In the genomic region with DNA sequence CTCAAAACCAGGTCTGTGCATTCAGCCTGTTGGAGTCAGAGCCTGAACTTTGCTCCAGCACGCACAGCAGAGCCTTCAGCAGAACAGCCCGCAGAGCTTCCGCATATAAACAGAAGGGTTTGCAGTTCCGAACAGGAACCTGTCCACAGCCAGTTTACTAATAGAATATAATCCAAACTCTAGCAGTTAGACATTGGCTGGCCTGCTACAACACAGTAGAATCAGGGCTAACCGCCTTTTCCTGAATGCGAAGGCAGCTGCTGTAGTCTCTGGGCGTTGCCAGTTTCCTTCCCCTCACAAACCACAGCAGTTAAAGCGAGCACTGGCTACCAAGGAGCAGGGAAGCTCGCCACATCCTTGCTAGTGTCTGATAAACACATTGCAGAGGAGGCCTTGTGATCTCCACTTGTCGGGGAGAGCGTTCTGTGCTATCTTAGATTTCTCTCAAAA, we compare ENCODE assay signal across 9 mouse cellular contexts. TPM values are rescaled to one million over a fixed set of nuclear protein-coding genes. Genes with fewer than 3 reads are reported as not detected.
A peak's percentile ranks its signal among the peaks of the same experiment; 100 is the strongest.
DNase-seq lines count a peak whose midpoint lies in the region; ATAC-seq and TF ChIP-seq lines count a peak whose summit lies in the region.
"Had no signal": no experiment of that assay in that cellular context is flagged by ENCODE, and none has a peak within 500 bp of the region (broad histone marks: within the 10 kb centered on the region; RNA-seq: fewer than 3 reads in every experiment).

No protein-coding gene starts in this region.

- WGBS in heart, embryonic 15.5 days = 57% methylated on average over 11 of the region's 11 CpGs
- 60% methylated on average over 11 of the region's 11 CpGs for WGBS in lung, embryonic 14.5 days
- 64% methylated on average over 11 of the region's 11 CpGs for WGBS in stomach, embryonic 15.5 days
- 86% methylated on average over 11 of the region's 11 CpGs for WGBS in forebrain, embryonic 10.5 days
- WGBS in forebrain, embryonic 16.5 days = 87% methylated on average over 11 of the region's 11 CpGs

- ATAC-seq in heart, embryonic 15.5 days (replicated peaks; ENCODE audit: insufficient number of reproducible peaks, insufficient read depth, low FRiP score, low read depth) = 0 out of 2 replicates have a peak, but pooled peaks have one; percentile 39
- ATAC-seq in lung, embryonic 14.5 days (ENCODE audit: insufficient read depth) = no peak; the same call in 1 of the 2 replicates
- ATAC-seq in stomach, embryonic 15.5 days (ENCODE audit: insufficient read depth, low FRiP score, low read depth) = peak; percentile 64; the same call in 1 of the 2 replicates
- ATAC-seq in forebrain, embryonic 16.5 days = no peak

- peak; percentile 25 for DNase-seq in adrenal gland, postnatal 14 days
- DNase-seq in adrenal gland, postnatal 10 days = no peak
- peak; percentile 30 for DNase-seq in lung, embryonic 14.5 days
- DNase-seq in ovary, postnatal 14 days (ENCODE audit: low spot score) = no peak
- no peak for DNase-seq in forebrain, embryonic 10.5 days (ENCODE audit: extremely low spot score, low spot score)

- no peak overlapping the region for H3K4me2 ChIP-seq in heart, embryonic 15.5 days
- H3K4me2 ChIP-seq in lung, embryonic 14.5 days = no peak overlapping the region
- H3K4me2 ChIP-seq in stomach, embryonic 15.5 days = no peak overlapping the region
- no peak overlapping the region for H3K4me2 ChIP-seq in forebrain, embryonic 16.5 days (ENCODE audit: low read length)
- H3K4me2 ChIP-seq: neural tube, embryonic 13.5 days had no signal

- H3K4me3 ChIP-seq in heart, embryonic 15.5 days = no peak overlapping the region
- no peak overlapping the region for H3K4me3 ChIP-seq in lung, embryonic 14.5 days (ENCODE audit: low read depth, low read length)
- no peak overlapping the region for H3K4me3 ChIP-seq in stomach, embryonic 15.5 days (replicated peaks)
- no peak overlapping the region for H3K4me3 ChIP-seq in forebrain, embryonic 10.5 days
- H3K4me3 ChIP-seq in forebrain, embryonic 16.5 days (replicated peaks; ENCODE audit: low read length) = no peak overlapping the region
- H3K4me3 ChIP-seq: neural tube, embryonic 13.5 days had no signal

- no peaks in the 10 kb centered on the region for H3K9me3 ChIP-seq in heart, embryonic 15.5 days (replicated peaks)
- H3K9me3 ChIP-seq in lung, embryonic 14.5 days (ENCODE audit: low read depth, low read length) = no peaks in the 10 kb centered on the region
- no peaks in the 10 kb centered on the region for H3K9me3 ChIP-seq in stomach, embryonic 15.5 days
- no peaks in the 10 kb centered on the region for H3K9me3 ChIP-seq in forebrain, embryonic 10.5 days
- no peaks in the 10 kb centered on the region for H3K9me3 ChIP-seq in forebrain, embryonic 16.5 days (ENCODE audit: control insufficient read depth, low read length)
- H3K9me3 ChIP-seq: neural tube, embryonic 13.5 days had no signal

- no peaks in the 10 kb centered on the region for H3K27me3 ChIP-seq in heart, embryonic 15.5 days
- H3K27me3 ChIP-seq in lung, embryonic 14.5 days (ENCODE audit: insufficient read depth, low read length) = no peaks in the 10 kb centered on the region
- H3K27me3 ChIP-seq in stomach, embryonic 15.5 days (replicated peaks) = no peaks in the 10 kb centered on the region
- no peaks in the 10 kb centered on the region for H3K27me3 ChIP-seq in forebrain, embryonic 10.5 days (ENCODE audit: poor library complexity, severe bottlenecking)
- H3K27me3 ChIP-seq in forebrain, embryonic 16.5 days (replicated peaks; ENCODE audit: control insufficient read depth, insufficient read depth, low read length) = no peaks in the 10 kb centered on the region
- H3K27me3 ChIP-seq: neural tube, embryonic 13.5 days had no signal

- TF ChIP-seq CTCF in lung, embryonic 14.5 days (IDR thresholded peaks at IDR 0.05; ENCODE audit: low read depth) = no peak

- no peak overlapping the region for H3K27ac ChIP-seq in heart, embryonic 15.5 days
- no peak overlapping the region for H3K27ac ChIP-seq in lung, embryonic 14.5 days (ENCODE audit: low read depth)
- H3K27ac ChIP-seq in stomach, embryonic 15.5 days = no peak overlapping the region
- no peak overlapping the region for H3K27ac ChIP-seq in forebrain, embryonic 10.5 days
- H3K27ac ChIP-seq in forebrain, embryonic 16.5 days (ENCODE audit: low read length) = no peak overlapping the region
- H3K27ac ChIP-seq: neural tube, embryonic 13.5 days had no signal

- H3K4me1 ChIP-seq in heart, embryonic 15.5 days (replicated peaks) = no peaks in the 10 kb centered on the region
- no peaks in the 10 kb centered on the region for H3K4me1 ChIP-seq in lung, embryonic 14.5 days (ENCODE audit: insufficient read depth)
- H3K4me1 ChIP-seq in stomach, embryonic 15.5 days = no peaks in the 10 kb centered on the region
- no peaks in the 10 kb centered on the region for H3K4me1 ChIP-seq in forebrain, embryonic 10.5 days
- H3K4me1 ChIP-seq in forebrain, embryonic 16.5 days (replicated peaks; ENCODE audit: control insufficient read depth, insufficient read depth, low read length) = no peaks in the 10 kb centered on the region
- H3K4me1 ChIP-seq: neural tube, embryonic 13.5 days had no signal

- no peak overlapping the region for H3K9ac ChIP-seq in heart, embryonic 15.5 days
- H3K9ac ChIP-seq in lung, embryonic 14.5 days = no peak overlapping the region
- no peak overlapping the region for H3K9ac ChIP-seq in stomach, embryonic 15.5 days
- H3K9ac ChIP-seq in forebrain, embryonic 16.5 days (replicated peaks; ENCODE audit: low read depth, low read length) = no peak overlapping the region
- H3K9ac ChIP-seq: neural tube, embryonic 13.5 days had no signal

- H3K36me3 ChIP-seq in heart, embryonic 15.5 days = no peaks in the 10 kb centered on the region
- H3K36me3 ChIP-seq in lung, embryonic 14.5 days (ENCODE audit: insufficient read depth) = no peaks in the 10 kb centered on the region
- H3K36me3 ChIP-seq in stomach, embryonic 15.5 days = no peaks in the 10 kb centered on the region
- no peaks in the 10 kb centered on the region for H3K36me3 ChIP-seq in forebrain, embryonic 10.5 days (replicated peaks)
- H3K36me3 ChIP-seq in forebrain, embryonic 16.5 days (ENCODE audit: control insufficient read depth, insufficient read depth) = no peaks in the 10 kb centered on the region
- H3K36me3 ChIP-seq: neural tube, embryonic 13.5 days had no signal

RNA-seq across cellular contexts. Expression of a gene that starts 39.4 kb away (rescaled TPM):
- 99.4 and 106 TPM in 2 replicates for total RNA-seq in adrenal gland, postnatal 14 days (2021)
- 100 to 1,000 TPM in 1 of 2 experiments, 10 to 100 TPM in 1; 93.1 to 104 TPM for total RNA-seq in adrenal gland, postnatal 10 days (2021)
- polyA plus RNA-seq in heart, embryonic 15.5 days (2015; fragmentation: Nextera tagmentation; extraction: Ambion mirVana) = 24.9 and 30.9 TPM in 2 replicates
- 31.3 and 33.4 TPM in 2 replicates for polyA plus RNA-seq in lung, embryonic 14.5 days (2014; fragmentation: Nextera tagmentation; extraction: Ambion mirVana)
- polyA plus RNA-seq in stomach, embryonic 15.5 days (2015; fragmentation: Nextera tagmentation; extraction: Ambion mirVana) = 39.8 and 40.6 TPM in 2 replicates
- polyA plus RNA-seq in forebrain, embryonic 10.5 days (2016; fragmentation: Nextera tagmentation; extraction: Ambion mirVana) = 40.3 and 43.1 TPM in 2 replicates
- 92.2 and 92.5 TPM in 2 replicates for polyA plus RNA-seq in forebrain, embryonic 16.5 days (2015; fragmentation: Nextera tagmentation; extraction: Ambion mirVana)

Comparison
In these comparisons a context has a peak if more than half of its experiments do, and no peak if none do; other contexts are left out.
1. DNase-seq: peak in adrenal gland, postnatal 14 days (single experiment) and lung, embryonic 14.5 days (single experiment); none in adrenal gland, postnatal 10 days (single experiment), ovary, postnatal 14 days (single experiment) and forebrain, embryonic 10.5 days (single experiment).
2. ATAC-seq: peak in heart, embryonic 15.5 days (single experiment) and stomach, embryonic 15.5 days (single experiment); none in lung, embryonic 14.5 days (single experiment) and forebrain, embryonic 16.5 days (single experiment).